Mouse (Mus musculus): ENCODE results near the gene Raet1e. TPM values are rescaled to one million over a fixed set of nuclear protein-coding genes. Genes with fewer than 3 reads are reported as not detected.
A peak's percentile ranks its signal among the peaks of the same experiment; 100 is the strongest.
"Not testable (repeated sequence)": the region's sequence is repeated elsewhere in the genome, so short reads cannot be mapped to it uniquely, and the experiment has no call there.

The Raet1e gene
- polyA plus RNA-seq, 1 experiment from 2014 or later, result 8.3 TPM

- not testable (repeated sequence) for H3K9me3 ChIP-seq; H3K4me1 ChIP-seq; H3K36me3 ChIP-seq; H3K27ac ChIP-seq; H3K9ac ChIP-seq; H3K27me3 ChIP-seq (replicated peaks); H3K4me3 ChIP-seq (replicated peaks)
- ATAC-seq (ENCODE audit: insufficient read depth, low FRiP score, low read depth), result peak; percentile 53; the same call in 1 of the 2 replicates
- peak overlapping the region; percentile 39 for H3K4me2 ChIP-seq
- 64% methylated on average over 3 of the region's 5 CpGs for WGBS
These were observed 14.3 kb downstream of the Raet1e start for GRCm38 (mm10) chr10:22172431-22173334.

DNA sequence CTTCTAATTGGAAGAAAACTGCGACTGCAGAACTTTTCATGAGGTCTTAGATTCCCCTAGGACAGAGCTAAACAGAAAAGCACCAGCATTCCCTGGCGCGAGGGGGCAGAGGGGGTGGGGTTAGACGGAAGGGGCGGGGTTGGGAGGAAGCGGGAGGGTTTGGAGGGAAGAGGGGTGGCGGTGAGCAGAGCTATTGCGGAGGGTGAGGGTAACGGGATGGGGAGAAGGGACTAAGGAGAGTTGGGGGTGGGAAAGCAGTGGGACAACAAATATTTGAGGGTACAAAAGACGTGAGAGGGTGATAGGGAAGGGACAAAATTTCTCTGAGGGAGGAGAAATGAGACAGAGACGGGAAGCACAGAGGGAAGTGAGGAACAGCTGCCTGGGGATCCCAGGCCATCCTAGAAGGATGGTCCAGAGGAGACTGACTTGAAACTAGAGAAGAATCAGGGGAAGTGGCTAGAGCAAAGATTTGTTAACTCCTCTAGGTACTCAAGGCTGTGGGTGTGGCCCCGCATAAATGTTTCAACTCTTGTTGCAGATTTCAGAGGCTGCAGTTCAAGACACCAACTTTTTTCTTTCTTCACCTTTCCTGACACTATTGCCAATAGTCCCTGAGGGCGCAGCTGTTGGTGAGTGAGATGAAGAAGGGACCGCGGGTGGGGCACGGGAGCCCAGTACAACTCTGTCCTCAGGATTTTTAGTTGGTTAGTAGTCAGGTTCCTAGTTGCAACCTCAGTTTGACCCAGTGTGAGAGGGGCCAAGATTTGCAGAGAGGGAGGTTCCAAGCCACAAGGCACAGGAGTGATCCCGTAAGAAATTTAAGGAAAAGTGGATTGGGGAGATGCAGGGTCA lies 15.2 kb downstream of the Raet1e start:
- not testable (repeated sequence) for H3K27me3 ChIP-seq (replicated peaks); H3K9me3 ChIP-seq; H3K9ac ChIP-seq; H3K36me3 ChIP-seq; H3K4me1 ChIP-seq; H3K4me3 ChIP-seq (replicated peaks); H3K27ac ChIP-seq
- WGBS, result 15% methylated on average over 11 of the region's 17 CpGs
- peak overlapping the region; percentile 39 for H3K4me2 ChIP-seq
- ATAC-seq (ENCODE audit: insufficient read depth, low FRiP score, low read depth), result peak; percentile 63

DNA sequence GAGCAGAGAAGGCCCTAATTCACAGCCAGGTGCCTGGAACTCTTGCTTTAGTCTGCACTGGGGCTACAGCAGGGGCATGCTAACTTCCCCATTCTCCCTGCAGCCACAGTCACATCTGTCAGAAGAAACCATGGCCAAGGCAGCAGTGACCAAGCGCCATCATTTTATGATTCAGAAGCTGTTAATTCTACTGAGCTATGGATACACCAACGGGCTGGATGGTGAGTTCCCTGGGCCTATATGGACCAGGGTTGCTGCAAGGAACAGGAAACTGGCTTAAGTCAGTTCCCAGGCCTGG lies 15.8 kb downstream of the Raet1e start:
- not testable (repeated sequence) for H3K4me1 ChIP-seq; H3K36me3 ChIP-seq; H3K9ac ChIP-seq; H3K9me3 ChIP-seq; ATAC-seq (ENCODE audit: insufficient read depth, low FRiP score, low read depth); H3K27ac ChIP-seq; H3K4me2 ChIP-seq; H3K27me3 ChIP-seq (replicated peaks); H3K4me3 ChIP-seq (replicated peaks)
- WGBS, result 90% methylated on average over 2 of the region's 2 CpGs

DNA sequence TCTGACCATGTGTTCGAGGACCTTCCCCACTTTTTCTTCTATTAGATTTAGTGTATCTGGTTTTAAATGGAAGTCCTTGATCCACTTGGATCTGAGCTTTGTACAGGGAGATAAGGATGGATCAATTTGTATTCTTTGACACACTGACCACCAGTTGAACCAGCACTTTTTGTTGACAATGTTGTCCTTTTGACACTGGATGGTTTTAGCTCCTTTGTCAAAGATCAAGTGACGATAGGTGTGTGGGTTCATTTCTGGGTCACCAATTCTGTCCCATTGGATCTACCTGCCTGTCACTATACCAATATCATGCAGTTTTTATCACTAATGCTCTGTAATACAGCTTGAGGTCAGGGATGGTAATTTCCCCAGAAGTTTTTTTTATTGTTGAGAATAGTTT lies 18.1 kb downstream of the Raet1e start:
- H3K4me1 ChIP-seq; H3K27me3 ChIP-seq (replicated peaks); H3K36me3 ChIP-seq; H3K4me3 ChIP-seq (replicated peaks); H3K9me3 ChIP-seq; H3K27ac ChIP-seq; ATAC-seq (ENCODE audit: insufficient read depth, low FRiP score, low read depth); H3K4me2 ChIP-seq; H3K9ac ChIP-seq: not testable (repeated sequence)
- 59% methylated on average over 2 of the region's 2 CpGs for WGBS

DNA sequence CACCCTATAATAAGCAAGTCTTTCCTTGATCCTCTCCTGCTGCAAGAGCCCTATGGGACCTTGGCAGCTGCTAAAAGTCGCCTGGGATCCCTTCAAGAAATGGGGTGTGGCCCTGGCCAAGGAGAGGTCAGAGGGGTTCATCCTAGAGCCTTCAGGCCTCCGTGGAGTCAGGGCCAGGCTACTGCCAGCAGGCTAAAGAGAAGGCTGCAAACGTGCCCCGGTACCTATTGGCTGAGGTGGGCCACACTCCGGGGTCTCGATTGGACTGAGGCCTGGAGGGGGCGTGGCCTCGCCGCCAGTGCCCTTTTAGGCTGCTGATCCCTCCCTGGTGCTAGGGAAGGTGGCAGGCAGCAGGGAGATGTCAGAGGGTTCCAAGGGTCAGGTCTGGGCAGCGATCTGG lies 32.7 kb downstream of the Raet1e start:
- H3K36me3 ChIP-seq; H3K27ac ChIP-seq; H3K4me1 ChIP-seq; H3K9me3 ChIP-seq; ATAC-seq (ENCODE audit: insufficient read depth, low FRiP score, low read depth); H3K4me3 ChIP-seq (replicated peaks); H3K4me2 ChIP-seq; H3K9ac ChIP-seq; H3K27me3 ChIP-seq (replicated peaks): not testable (repeated sequence)
- under 1% methylated on average over 9 of the region's 10 CpGs for WGBS

DNA sequence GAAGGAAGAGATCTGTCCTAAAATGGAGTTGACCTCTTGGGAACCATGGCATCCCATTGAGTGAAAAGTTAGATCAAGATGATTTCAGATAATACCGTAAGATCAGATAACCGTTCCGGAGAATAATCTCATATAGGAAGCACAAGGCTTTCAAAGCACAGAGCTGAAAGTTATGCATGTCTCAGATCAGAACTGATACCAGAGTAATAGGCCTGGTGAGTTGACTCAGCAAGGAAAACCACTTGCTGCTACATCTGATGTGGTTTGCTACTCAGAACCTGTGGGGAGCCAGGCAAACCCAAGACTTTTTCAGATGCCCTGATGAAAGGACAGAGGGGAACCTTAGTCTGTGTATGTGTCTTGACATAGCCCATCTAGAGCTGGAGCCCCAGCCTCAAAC lies 43.0 kb downstream of the Raet1e start:
- H3K9me3 ChIP-seq; H3K4me3 ChIP-seq (replicated peaks); ATAC-seq (ENCODE audit: insufficient read depth, low FRiP score, low read depth); H3K36me3 ChIP-seq; H3K9ac ChIP-seq; H3K27me3 ChIP-seq (replicated peaks); H3K4me1 ChIP-seq; H3K27ac ChIP-seq; H3K4me2 ChIP-seq: not testable (repeated sequence)
- 81% methylated on average over 2 of the region's 3 CpGs for WGBS

GRCm38 (mm10) chr10:22202784-22203583 lies 44.6 kb downstream of the Raet1e start:
- ATAC-seq (ENCODE audit: insufficient read depth, low FRiP score, low read depth); H3K4me1 ChIP-seq; H3K27me3 ChIP-seq (replicated peaks); H3K36me3 ChIP-seq; H3K9ac ChIP-seq; H3K4me3 ChIP-seq (replicated peaks); H3K27ac ChIP-seq; H3K4me2 ChIP-seq; H3K9me3 ChIP-seq: not testable (repeated sequence)
- no CpG with 5 or more reads among the region's 2 CpGs for WGBS

- H3K36me3 ChIP-seq; H3K4me3 ChIP-seq (replicated peaks); H3K9ac ChIP-seq; H3K4me2 ChIP-seq; ATAC-seq (ENCODE audit: insufficient read depth, low FRiP score, low read depth); H3K27ac ChIP-seq; H3K27me3 ChIP-seq (replicated peaks); H3K9me3 ChIP-seq; H3K4me1 ChIP-seq: not testable (repeated sequence)
- 58% methylated on average over 1 of the region's 1 CpGs for WGBS
These were observed 48.1 kb downstream of the Raet1e start for GRCm38 (mm10) chr10:22206443-22206842.

DNA sequence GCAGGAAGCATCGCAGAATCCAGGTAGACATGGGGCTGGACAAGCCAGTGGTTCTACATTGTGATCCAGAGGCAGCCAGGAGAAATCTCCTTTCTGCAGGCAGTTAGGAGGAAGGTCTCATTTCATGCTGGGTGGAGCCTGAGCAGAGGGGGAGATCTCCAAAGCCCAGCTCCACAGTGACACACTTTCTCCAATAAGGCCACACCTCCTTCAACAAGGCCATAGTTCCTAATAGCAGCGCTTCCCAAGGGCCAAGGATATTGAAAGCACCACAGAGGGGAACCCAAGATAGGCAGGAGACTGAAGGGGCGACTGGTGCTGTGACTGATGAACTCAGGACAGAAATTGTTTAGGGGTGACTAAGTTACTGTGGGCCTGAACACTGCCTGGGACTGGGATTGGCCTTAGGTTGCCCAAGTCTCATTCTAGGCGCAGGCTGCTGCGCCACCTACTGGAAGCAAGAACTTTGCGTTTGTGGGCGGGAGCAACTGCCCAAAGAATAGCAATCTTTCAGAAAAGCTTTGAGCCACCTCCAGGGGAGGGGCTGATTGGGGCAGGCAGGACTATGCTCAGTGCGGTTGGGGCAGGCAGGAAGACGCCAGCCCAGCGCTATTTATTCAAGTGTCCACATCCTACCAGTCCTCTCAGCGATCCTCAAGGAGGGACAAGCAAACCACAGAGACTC lies 53.8 kb downstream of the Raet1e start:
- ATAC-seq (ENCODE audit: insufficient read depth, low FRiP score, low read depth), result peak; percentile 75
- H3K27me3 ChIP-seq (replicated peaks); H3K9me3 ChIP-seq; H3K9ac ChIP-seq; H3K4me2 ChIP-seq; H3K36me3 ChIP-seq; H3K27ac ChIP-seq; H3K4me1 ChIP-seq; H3K4me3 ChIP-seq (replicated peaks): not testable (repeated sequence)
- WGBS, result 5% methylated on average over 9 of the region's 11 CpGs

DNA sequence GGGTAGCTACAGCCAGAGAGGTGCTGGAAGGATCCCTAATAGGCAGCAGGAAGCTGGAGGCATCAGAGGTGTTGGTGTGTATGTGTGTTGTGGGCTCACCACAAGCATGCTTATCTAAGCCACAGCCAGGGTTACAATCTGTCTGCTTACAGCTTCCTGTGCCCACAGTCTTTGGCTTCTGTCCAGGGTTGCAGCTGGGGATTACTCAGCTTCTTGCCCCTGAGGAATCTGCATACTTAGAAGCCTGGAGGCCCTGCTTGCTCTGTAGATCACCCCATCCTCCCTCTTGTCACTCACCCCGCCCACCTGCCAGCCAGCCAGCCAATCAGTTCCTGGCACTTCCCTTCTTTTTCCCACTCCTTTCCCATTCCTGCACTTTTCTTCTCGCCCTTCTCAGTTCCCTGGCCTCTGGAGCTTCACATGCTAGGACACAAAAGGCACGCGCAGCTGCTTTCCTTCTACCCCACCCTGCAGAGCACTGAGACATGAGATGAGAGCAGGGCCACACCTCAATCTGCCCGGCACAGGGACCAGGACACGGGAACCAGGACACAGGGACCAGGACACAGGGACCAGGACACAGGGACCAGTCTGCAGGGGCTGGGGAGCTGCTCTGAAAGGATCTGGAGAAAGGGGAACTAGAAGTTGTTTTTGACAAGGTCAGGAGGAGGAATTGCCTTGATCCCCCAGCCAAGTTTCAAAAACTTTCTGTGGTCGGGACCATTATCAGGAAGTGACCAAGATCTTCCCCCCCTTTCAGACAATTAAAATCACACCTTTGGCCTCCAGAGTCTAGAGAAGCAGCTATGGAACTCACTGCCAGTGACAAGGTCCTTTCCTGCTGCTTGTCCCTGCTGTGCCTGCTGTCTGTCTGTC lies 65.3 kb downstream of the Raet1e start:
- not testable (repeated sequence) for H3K4me2 ChIP-seq; H3K27ac ChIP-seq; H3K9ac ChIP-seq; H3K4me3 ChIP-seq (replicated peaks); H3K36me3 ChIP-seq; H3K9me3 ChIP-seq; H3K27me3 ChIP-seq (replicated peaks); H3K4me1 ChIP-seq
- peak; percentile 53; the same call in 1 of the 2 replicates for ATAC-seq (ENCODE audit: insufficient read depth, low FRiP score, low read depth)
- no CpG with 5 or more reads among the region's 7 CpGs for WGBS

- Histone ChIP-seq H3K9me3 (no peaks in the 10 kb centered on the region), H3K4me1 (no peaks in the 10 kb centered on the region)
These were observed 106.7 kb downstream of the Raet1e start for GRCm38 (mm10) chr10:22265060-22265459.

More at GRCm38 (mm10) chr10:22265060-22265459, 106.7 kb downstream of the Raet1e start:
- H3K36me3 ChIP-seq, result no peaks in the 10 kb centered on the region
- 91% methylated on average over 8 of the region's 8 CpGs for WGBS
- no peak overlapping the region for H3K9ac ChIP-seq
- no peak overlapping the region for H3K4me3 ChIP-seq (replicated peaks)
- no peaks in the 10 kb centered on the region for H3K27me3 ChIP-seq (replicated peaks)
- no peak overlapping the region for H3K4me2 ChIP-seq
- no peak overlapping the region for H3K27ac ChIP-seq
- ATAC-seq (ENCODE audit: insufficient read depth, low FRiP score, low read depth), result no peak

Data from stomach, embryonic 15.5 days (tissue).